Mouse (Mus musculus) right cerebral cortex, postnatal 14 days (tissue): Measurements from ENCODE around the gene Fut7.
"Not testable (repeated sequence)": the region's sequence is repeated elsewhere in the genome, so short reads cannot be mapped to it uniquely, and the experiment has no call there.

Source experiments
- DNase-seq: peaks from one replicate; pipeline ENCODE4 v3.0.0; 2022

The Fut7 gene

DNA sequence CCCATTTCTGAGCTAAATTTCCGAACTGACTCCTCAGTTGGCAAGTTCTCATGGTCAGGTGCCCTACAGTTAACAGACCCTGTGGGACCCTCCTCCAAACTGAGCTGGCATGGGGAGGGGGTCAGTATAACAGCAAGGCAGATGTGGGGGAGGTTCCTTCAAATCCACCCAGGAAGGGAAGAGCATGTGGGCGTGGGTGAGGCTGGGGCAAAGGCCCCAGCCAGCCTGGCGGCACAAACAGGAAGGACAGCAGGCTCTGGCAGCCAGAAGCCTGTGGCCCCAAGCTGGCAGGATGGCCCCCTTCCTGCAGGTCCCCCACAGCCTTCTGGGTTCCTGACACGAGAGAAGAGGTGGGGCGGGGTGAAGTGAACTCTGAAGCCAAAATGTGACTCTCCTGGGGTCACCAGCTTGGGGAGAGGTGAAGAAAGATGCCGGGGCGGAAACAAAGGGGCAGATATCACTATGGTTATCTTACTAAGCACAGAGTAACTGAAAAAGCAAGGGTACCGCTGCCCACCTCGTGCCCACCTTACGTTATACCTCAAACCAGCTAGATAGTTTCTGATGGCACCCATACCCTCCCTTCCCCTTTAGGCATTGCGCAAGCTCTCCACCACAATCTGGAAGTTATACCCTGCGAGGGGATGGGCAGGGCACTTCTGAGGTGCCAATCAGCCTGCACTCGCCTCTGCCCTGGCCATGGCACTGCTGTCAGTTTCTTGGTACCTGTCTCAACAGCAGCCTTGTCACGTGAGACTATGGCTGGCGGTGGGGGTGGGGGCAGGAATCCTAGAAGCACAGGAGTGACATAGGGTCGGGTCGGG lies at the start of gene Fut7:
Gene Fut7 (plus strand): TSS at position 681 of the 824 bp plus-strand sequence.
- DNase-seq: no peak

GRCm38 (mm10) chr2:25373431-25373830 lies 49.6 kb upstream of the Fut7 start:
- DNase-seq: no peak

- peak; percentile 61 for DNase-seq
Observed at GRCm38 (mm10) chr2:25376589-25376988, 46.5 kb upstream of the Fut7 start.

DNA sequence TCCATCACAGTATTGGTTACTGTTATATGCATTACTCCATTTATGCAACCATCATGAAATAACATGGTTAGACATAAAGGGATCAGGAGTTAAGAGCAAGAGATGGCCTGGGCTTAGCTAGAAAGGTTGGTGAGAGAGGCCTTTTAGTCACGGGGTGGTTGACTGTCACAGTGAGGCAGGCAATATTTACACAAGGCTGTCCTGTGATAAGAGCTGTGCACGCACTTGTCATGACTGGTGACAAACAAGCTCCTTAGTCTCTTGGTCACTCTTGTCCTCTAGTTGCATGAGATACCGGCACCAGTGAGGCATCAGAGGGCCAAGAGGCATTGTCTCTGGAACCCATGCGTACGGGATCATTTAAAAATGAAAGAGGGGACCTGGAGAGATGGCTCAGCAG lies 38.6 kb upstream of the Fut7 start:
- no peak for DNase-seq

GRCm38 (mm10) chr2:25391266-25391665 lies 31.8 kb upstream of the Fut7 start:
- no peak for DNase-seq

- DNase-seq: peak; percentile 41
Observed at GRCm38 (mm10) chr2:25394281-25395221, 28.5 kb upstream of the Fut7 start.

GRCm38 (mm10) chr2:25395721-25396596 lies 27.1 kb upstream of the Fut7 start, which contains the start of gene Entpd2:
Entpd2 (plus strand) TSS chr2:25395874.
- no peak for DNase-seq

DNA sequence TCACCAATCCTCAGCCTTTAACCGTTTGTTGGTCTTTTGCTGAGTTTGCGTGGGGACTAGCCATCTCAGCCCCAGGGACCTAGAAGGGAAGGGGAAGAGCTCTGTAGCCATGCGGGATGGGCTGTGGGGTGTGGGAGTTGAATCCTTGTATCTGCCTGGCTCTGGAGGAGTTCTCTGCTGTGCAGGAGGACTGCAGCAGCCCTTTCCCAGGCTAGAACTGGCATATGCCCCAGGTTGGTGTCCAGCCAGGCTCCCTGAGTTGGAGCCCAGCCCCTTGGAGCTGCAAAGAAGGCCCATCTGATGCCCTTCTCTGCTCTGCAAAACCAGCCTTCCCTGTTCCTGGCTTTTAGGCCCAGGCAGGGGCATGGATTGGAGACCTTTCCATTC lies 26.5 kb upstream of the Fut7 start:
- no peak for DNase-seq

GRCm38 (mm10) chr2:25397010-25397409 lies 26.1 kb upstream of the Fut7 start:
- DNase-seq: no peak

DNA sequence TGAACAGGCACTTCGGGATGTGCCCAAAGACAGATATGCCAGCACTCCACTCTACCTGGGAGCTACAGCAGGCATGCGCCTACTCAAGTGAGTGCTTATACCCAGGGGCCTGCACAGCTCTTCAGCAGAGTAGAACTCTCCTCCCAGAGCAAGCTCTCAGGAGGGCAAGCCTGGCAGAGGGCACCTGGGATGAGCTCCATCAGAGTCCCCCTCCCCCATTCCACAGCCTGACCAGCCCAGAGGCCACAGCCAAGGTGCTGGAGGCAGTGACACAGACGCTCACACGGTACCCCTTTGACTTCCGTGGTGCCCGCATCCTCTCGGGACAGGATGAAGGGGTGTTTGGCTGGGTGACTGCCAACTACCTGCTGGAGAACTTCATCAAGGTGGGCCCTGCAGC lies 25.0 kb upstream of the Fut7 start:
- DNase-seq: no peak

GRCm38 (mm10) chr2:25399051-25399450 lies 24.0 kb upstream of the Fut7 start, which contains the start of gene Npdc1:
Npdc1 (plus strand) TSS chr2:25399351.
- DNase-seq: no peak

DNA sequence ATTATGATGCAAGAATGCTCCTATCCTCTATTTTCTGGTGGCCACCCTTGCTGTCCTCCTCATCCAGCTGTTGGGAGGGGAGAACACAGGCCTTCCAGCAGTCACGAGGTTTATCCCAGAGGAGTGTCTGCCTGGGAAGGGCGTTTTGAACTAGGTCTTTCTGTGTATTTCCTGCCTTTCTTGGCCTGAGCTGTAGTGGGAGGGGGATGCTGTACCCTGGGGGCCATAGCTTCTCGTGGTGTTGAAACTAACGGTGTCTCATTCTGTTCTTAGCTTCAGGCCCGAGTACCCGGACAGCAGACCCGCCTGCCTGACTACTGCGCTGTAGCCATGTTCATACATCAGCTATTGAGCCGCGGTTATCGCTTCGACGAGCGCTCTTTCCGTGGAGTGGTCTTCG lies 22.8 kb upstream of the Fut7 start:
- DNase-seq: no peak

- peak; percentile 47 for DNase-seq
Observed at GRCm38 (mm10) chr2:25400764-25401163, 22.3 kb upstream of the Fut7 start.

DNA sequence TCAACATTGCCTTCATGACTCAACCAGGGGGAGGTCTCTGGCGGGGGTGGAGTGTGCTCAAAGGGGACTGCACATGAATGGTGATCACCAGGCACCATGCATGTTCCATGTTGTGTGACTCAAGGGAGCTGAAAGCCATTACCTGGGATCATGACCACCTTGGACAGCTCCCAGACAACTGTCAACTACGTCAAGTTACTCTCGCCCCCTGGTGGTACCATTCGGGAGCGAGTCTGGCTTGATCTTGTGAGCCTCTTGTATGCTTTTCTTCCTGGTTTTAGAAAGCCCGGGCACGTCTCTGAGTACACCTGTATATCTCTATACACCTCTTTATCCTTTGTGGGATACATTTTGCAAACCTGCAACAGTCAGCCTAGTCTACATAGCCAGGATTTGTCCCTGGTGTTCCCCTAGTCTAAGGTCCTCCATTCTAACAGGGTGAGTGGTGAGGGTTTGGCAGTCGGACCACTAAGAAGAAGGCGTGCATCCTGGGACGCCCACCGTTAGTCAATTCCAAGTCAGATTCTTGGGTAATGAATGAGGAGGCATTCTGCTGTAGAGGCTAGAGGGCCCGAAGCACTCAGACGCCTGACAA lies 20.6 kb upstream of the Fut7 start:
- peak; percentile 83 for DNase-seq

DNA sequence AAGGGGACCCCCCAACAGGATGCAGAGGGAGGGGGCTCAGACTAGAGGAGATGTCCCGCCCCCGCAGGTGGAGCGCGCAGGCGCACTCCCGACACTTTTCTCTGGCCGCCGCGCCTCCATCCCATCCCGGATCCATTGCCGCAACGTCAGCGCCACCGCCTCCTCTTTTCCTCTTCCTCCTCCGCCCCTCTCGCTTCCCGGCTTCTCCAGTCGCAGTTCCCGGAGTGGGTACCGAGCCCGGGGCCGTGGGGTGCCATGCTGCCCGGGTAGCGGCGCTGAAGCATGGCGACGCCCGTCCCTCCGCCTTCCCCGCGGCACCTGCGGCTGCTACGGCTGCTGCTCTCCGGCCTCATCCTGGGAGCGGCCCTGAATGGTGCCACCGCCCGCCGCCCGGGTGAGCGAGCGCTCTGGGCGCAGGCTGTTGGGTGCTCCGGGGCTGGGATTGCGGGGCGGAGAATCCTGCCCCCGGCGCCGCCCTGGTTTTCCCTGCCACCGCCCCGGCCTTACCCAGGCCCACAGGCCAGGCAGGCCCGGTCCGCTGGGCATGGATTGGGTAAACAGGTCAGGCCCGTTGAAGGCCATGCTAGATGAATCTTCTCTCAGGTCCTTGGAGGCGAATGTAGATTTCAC lies 20.0 kb upstream of the Fut7 start:
- peak; percentile 92 for DNase-seq

GRCm38 (mm10) chr2:25403994-25404393 lies 19.1 kb upstream of the Fut7 start:
- no peak for DNase-seq

- DNase-seq: no peak
Observed at GRCm38 (mm10) chr2:25408908-25409307, 14.2 kb upstream of the Fut7 start.

- DNase-seq: not testable (repeated sequence)
Observed at GRCm38 (mm10) chr2:25413436-25413835, 9.6 kb upstream of the Fut7 start.

DNA sequence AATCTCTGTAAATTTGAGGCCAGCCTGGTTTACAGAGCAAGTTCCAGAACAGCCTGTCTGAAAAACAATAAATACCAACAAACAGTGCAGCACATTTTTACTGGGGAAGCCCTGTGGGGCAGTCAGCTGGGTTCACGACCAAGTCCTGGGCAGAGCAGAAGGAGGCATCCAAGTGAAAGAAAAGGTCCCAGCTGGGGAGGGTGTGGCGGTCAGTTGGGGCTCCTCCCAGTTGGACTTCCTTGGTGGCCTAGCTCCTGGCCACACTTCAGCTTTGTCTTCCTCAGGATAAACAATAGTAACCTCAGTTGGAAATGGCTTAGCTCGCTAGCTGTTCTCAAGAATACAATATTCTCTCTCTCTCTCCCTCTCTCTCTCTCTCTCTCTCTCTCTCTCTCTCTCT lies 5.6 kb upstream of the Fut7 start:
- DNase-seq: no peak

DNA sequence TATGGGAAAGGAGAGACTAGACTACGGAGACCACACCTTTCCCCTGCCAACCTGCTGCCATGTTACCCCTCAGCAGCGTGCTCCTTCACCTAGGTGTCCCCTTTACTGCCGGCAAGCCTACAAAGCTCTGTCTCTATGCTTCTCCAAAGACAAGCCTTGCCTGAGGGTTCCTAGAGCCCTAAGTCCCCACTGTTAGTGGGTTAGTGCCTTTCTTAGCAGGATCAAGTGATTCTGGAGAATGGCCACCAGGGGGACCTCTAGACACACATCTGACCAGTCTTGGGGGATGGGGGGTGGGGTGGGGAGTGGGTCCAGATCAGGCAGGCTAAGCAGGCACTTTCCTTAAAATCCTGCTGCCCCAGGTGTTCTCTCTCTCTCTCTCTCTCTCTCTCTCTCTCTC lies 1.2 kb upstream of the Fut7 start:
- no peak for DNase-seq

DNA sequence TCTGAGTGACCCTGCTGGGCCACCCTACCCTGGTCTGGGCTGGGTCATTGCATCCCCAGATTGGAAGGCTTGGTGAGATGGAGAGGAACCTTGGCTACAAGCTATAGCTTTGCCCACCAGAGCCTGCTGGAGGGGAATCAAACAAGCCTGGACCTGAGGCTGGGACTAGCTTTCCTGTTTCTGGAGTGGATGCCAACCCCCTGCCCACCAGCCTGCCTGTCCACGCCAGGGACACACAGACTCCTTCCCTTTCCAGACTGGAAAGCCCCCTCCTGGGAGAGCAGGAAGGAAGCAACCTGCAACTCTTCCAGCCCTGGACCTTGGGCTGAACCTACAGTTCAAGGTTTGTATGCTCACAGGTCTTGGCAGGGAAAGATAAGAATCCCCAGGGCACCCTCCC lies 559 bp downstream of the Fut7 start:
- no peak for DNase-seq

GRCm38 (mm10) chr2:25425481-25425880 lies 2.4 kb downstream of the Fut7 start:
- DNase-seq: no peak
